Mouse (Mus musculus): ENCODE results near the gene Nol9. TPM values are rescaled to one million over a fixed set of nuclear protein-coding genes. Genes with fewer than 3 reads are reported as not detected.

The Nol9 gene
- polyA plus RNA-seq, 1 experiment from 2014 or later, result 45.2 TPM

GRCm38 (mm10) chr4:152011171-152011760, 27.9 kb upstream of the Nol9 start:
- WGBS, result 79% methylated on average over 8 of the region's 8 CpGs
- no peak for ATAC-seq (ENCODE audit: insufficient number of reproducible peaks, insufficient read depth, low FRiP score, low TSS enrichment, low read depth)

GRCm38 (mm10) chr4:152012109-152012508, 27.0 kb upstream of the Nol9 start:
- Histone ChIP-seq H3K4me3 (replicated peaks) (no peak overlapping the region), H3K4me1 (replicated peaks) (peaks cover 31% of the 10 kb centered on the region), H3K4me2 (no peak overlapping the region; the same call in 1 of the 2 replicates), H3K27me3 (peaks cover 11% of the 10 kb centered on the region; the same call in 1 of the 2 replicates), H3K9ac (replicated peaks) (no peak overlapping the region), H3K27ac (no peak overlapping the region), H3K36me3 (peaks cover 53% of the 10 kb centered on the region), H3K9me3 (no peaks in the 10 kb centered on the region)
- 96% methylated on average over 16 of the region's 16 CpGs for WGBS
- no peak for ATAC-seq (ENCODE audit: insufficient number of reproducible peaks, insufficient read depth, low FRiP score, low TSS enrichment, low read depth)

More at GRCm38 (mm10) chr4:152011171-152011760, 27.9 kb upstream of the Nol9 start:
- Histone ChIP-seq H3K4me3 (replicated peaks) (peak overlapping the region; percentile 85), H3K27me3 (peaks cover 14% of the 10 kb centered on the region; the same call in 1 of the 2 replicates), H3K9ac (replicated peaks) (peak overlapping the region; percentile 75), H3K9me3 (no peaks in the 10 kb centered on the region), H3K36me3 (peaks cover 44% of the 10 kb centered on the region), H3K4me1 (replicated peaks) (peaks cover 31% of the 10 kb centered on the region), H3K4me2 (peak overlapping the region; percentile 100), H3K27ac (no peak overlapping the region)

DNA sequence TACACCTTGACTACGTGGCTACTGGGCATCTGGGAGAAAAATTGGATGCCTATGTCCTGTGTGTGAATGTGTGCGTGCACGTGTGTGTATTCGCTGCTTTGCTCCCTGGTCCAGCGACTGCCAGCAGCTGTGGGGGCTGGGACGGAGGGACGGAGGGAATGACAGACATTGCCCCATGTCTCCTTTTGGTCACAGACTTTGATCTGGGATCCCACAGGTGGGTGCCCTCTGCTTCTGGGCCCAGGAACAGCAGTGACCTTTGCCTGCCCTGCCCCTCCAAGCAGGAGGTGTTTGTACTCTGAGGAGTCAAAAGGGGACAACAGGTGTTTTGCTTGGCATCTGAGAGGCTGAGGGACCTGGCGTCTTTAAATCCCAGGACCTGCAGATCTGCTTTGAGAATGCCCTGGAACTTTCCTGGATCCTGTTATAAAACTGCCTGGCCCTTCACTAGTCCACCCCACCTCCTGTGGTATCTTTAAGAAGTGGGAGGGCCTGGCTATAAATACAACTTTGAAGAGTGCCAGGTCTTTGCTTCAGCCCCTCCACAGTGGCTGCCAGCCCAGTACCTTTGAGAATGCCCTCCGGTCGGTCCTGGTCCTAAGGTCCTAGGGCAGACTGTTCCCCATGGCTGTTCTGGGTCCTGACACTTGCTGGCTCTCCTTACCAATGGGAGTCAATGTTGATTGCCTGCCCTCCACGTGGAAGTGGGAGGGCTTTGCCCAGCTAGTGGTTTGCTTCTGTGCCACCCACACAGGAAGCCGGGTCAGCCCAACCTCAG, 25.9 kb upstream of the Nol9 start:
- peaks cover 11% of the 10 kb centered on the region; the same call in 1 of the 2 replicates for H3K27me3 ChIP-seq
- no peak for ATAC-seq (ENCODE audit: insufficient number of reproducible peaks, insufficient read depth, low FRiP score, low TSS enrichment, low read depth)
- H3K4me2 ChIP-seq, result no peak overlapping the region
- no peak overlapping the region for H3K9ac ChIP-seq (replicated peaks)
- H3K9me3 ChIP-seq, result no peaks in the 10 kb centered on the region
- 83% methylated on average over 12 of the region's 12 CpGs for WGBS
- H3K36me3 ChIP-seq, result peaks cover 63% of the 10 kb centered on the region
- peaks cover 22% of the 10 kb centered on the region for H3K4me1 ChIP-seq (replicated peaks)
- H3K27ac ChIP-seq, result no peak overlapping the region
- H3K4me3 ChIP-seq (replicated peaks), result no peak overlapping the region

GRCm38 (mm10) chr4:152019073-152019472, 20.0 kb upstream of the Nol9 start:
- ATAC-seq (ENCODE audit: insufficient number of reproducible peaks, insufficient read depth, low FRiP score, low TSS enrichment, low read depth), result no peak
- Histone ChIP-seq H3K27me3 (no peaks in the 10 kb centered on the region), H3K36me3 (peaks cover 99% of the 10 kb centered on the region), H3K4me3 (replicated peaks) (no peak overlapping the region), H3K9me3 (no peaks in the 10 kb centered on the region), H3K27ac (no peak overlapping the region), H3K4me1 (replicated peaks) (no peaks in the 10 kb centered on the region), H3K9ac (replicated peaks) (no peak overlapping the region), H3K4me2 (no peak overlapping the region)
- WGBS, result 94% methylated on average over 6 of the region's 6 CpGs

DNA sequence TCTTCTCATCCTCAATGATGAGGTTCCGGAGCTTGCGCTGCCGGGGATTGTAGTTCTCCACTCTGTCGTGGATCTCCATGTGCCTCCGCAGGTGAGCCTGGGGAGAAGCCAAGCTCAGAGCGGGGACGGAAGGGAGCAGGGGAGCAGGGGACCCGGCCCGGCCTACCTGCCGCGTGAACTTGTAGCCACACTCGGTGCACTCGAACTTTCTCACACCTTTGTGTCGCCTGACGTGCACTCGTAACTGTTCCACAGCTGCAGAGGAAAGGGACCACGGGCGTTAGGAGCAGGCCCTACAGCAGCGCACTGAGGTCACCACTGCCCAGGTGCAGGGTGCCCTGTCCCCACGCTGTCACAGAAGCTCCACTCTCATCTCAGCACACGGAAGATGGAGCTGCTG, 19.1 kb upstream of the Nol9 start:
- H3K36me3 ChIP-seq, result peaks cover 99% of the 10 kb centered on the region
- H3K9ac ChIP-seq (replicated peaks), result no peak overlapping the region
- 90% methylated on average over 21 of the region's 21 CpGs for WGBS
- H3K9me3 ChIP-seq, result no peaks in the 10 kb centered on the region
- peaks cover 8% of the 10 kb centered on the region for H3K4me1 ChIP-seq (replicated peaks)
- H3K4me2 ChIP-seq, result no peak overlapping the region
- no peak overlapping the region for H3K27ac ChIP-seq
- no peak for ATAC-seq (ENCODE audit: insufficient number of reproducible peaks, insufficient read depth, low FRiP score, low TSS enrichment, low read depth)
- no peak overlapping the region for H3K4me3 ChIP-seq (replicated peaks)
- H3K27me3 ChIP-seq, result no peaks in the 10 kb centered on the region

DNA sequence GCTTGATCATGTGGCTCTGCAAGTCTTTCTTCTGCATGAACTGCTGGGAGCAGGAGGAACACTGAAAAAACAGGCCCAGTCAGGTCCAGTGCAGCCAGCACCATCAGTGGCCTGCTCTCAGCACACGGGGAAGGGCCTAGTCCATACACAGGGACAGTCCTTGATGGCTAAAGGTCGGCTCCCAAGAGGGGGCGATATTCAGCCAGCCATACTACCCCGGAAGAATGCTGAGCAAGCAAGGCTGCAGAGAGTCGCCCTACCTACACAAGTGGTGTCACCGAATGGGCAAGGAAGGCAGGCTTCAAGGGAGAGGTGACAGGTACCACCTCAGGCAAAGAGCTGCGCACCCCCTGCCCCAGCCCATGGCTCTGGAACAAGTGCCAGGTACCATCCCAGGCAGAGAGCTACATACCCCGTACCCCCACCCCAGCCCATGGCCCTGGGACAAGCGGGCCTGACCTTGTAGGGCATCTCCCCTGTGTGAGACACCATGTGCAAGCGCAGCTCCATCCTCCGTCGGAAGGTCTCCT, 17.5 kb upstream of the Nol9 start:
- H3K36me3 ChIP-seq, result peaks cover 93% of the 10 kb centered on the region
- H3K9me3 ChIP-seq, result no peaks in the 10 kb centered on the region
- no peaks in the 10 kb centered on the region for H3K27me3 ChIP-seq
- no peak overlapping the region for H3K4me2 ChIP-seq
- no peak for ATAC-seq (ENCODE audit: insufficient number of reproducible peaks, insufficient read depth, low FRiP score, low TSS enrichment, low read depth)
- H3K9ac ChIP-seq (replicated peaks), result no peak overlapping the region
- H3K4me3 ChIP-seq (replicated peaks), result no peak overlapping the region
- WGBS, result 83% methylated on average over 12 of the region's 12 CpGs
- H3K4me1 ChIP-seq (replicated peaks), result peaks cover 25% of the 10 kb centered on the region
- H3K27ac ChIP-seq, result no peak overlapping the region

GRCm38 (mm10) chr4:152022506-152022905, 16.6 kb upstream of the Nol9 start:
- WGBS, result 87% methylated on average over 8 of the region's 8 CpGs
- Histone ChIP-seq H3K4me1 (replicated peaks) (peaks cover 28% of the 10 kb centered on the region), H3K4me2 (no peak overlapping the region), H3K27ac (no peak overlapping the region), H3K9me3 (no peaks in the 10 kb centered on the region), H3K9ac (replicated peaks) (no peak overlapping the region), H3K27me3 (no peaks in the 10 kb centered on the region), H3K36me3 (peaks cover 84% of the 10 kb centered on the region), H3K4me3 (replicated peaks) (no peak overlapping the region)
- no peak for ATAC-seq (ENCODE audit: insufficient number of reproducible peaks, insufficient read depth, low FRiP score, low TSS enrichment, low read depth)

GRCm38 (mm10) chr4:152024525-152024924, 14.6 kb upstream of the Nol9 start:
- Histone ChIP-seq H3K4me2 (peak overlapping the region; percentile 97; the same call in 1 of the 2 replicates), H3K36me3 (peaks cover 65% of the 10 kb centered on the region), H3K9ac (replicated peaks) (0 out of 2 replicates have a peak overlapping the region, but pooled peaks have one; percentile 23), H3K4me3 (replicated peaks) (no peak overlapping the region), H3K27ac (no peak overlapping the region), H3K4me1 (replicated peaks) (peaks cover 39% of the 10 kb centered on the region), H3K9me3 (no peaks in the 10 kb centered on the region), H3K27me3 (no peaks in the 10 kb centered on the region)
- ATAC-seq (ENCODE audit: insufficient number of reproducible peaks, insufficient read depth, low FRiP score, low TSS enrichment, low read depth), result no peak
- WGBS, result 91% methylated on average over 11 of the region's 11 CpGs

- Histone ChIP-seq H3K4me1 (replicated peaks) (peaks cover 39% of the 10 kb centered on the region), H3K27me3 (no peaks in the 10 kb centered on the region), H3K36me3 (peaks cover 41% of the 10 kb centered on the region), H3K4me2 (peak overlapping the region; percentile 97), H3K4me3 (replicated peaks) (peak overlapping the region; percentile 80), H3K9ac (replicated peaks) (peak overlapping the region; percentile 74), H3K27ac (peak overlapping the region; percentile 71), H3K9me3 (no peaks in the 10 kb centered on the region)
- WGBS, result 3% methylated on average over 41 of the region's 41 CpGs
- ATAC-seq (ENCODE audit: insufficient number of reproducible peaks, insufficient read depth, low FRiP score, low TSS enrichment, low read depth), result peak; percentile 62
Observed at GRCm38 (mm10) chr4:152026751-152027508, 12.2 kb upstream of the Nol9 start.

- ATAC-seq (ENCODE audit: insufficient number of reproducible peaks, insufficient read depth, low FRiP score, low TSS enrichment, low read depth), result peak; percentile 92
- peaks cover 3% of the 10 kb centered on the region; the same call in 1 of the 2 replicates for H3K27me3 ChIP-seq
- peak within 1 kb of the TSS; percentile 74 for H3K9ac ChIP-seq (replicated peaks)
- peak within 1 kb of the TSS; percentile 80 for H3K4me3 ChIP-seq (replicated peaks)
- 0% methylated on average over 35 of the region's 35 CpGs for WGBS
- peak within 1 kb of the TSS; percentile 71 for H3K27ac ChIP-seq
- no peaks in the 10 kb centered on the region for H3K9me3 ChIP-seq
- H3K4me1 ChIP-seq (replicated peaks), result peaks cover 39% of the 10 kb centered on the region
- H3K36me3 ChIP-seq, result peaks cover 35% of the 10 kb centered on the region
- peak within 1 kb of the TSS; percentile 97 for H3K4me2 ChIP-seq
Observed at GRCm38 (mm10) chr4:152027524-152027923, 11.6 kb upstream of the Nol9 start, which contains the start of gene Zbtb48. Zbtb48 (minus strand) TSS chr4:152027671.

GRCm38 (mm10) chr4:152028456-152028855, 10.7 kb upstream of the Nol9 start:
- H3K4me1 ChIP-seq (replicated peaks), result peaks cover 39% of the 10 kb centered on the region
- WGBS, result 60% methylated on average over 15 of the region's 15 CpGs
- no peaks in the 10 kb centered on the region for H3K9me3 ChIP-seq
- peak overlapping the region; percentile 97 for H3K4me2 ChIP-seq
- no peak overlapping the region for H3K27ac ChIP-seq
- peaks cover 7% of the 10 kb centered on the region; the same call in 1 of the 2 replicates for H3K27me3 ChIP-seq
- peak overlapping the region; percentile 52 for H3K9ac ChIP-seq (replicated peaks)
- no peak for ATAC-seq (ENCODE audit: insufficient number of reproducible peaks, insufficient read depth, low FRiP score, low TSS enrichment, low read depth)
- peak overlapping the region; percentile 80 for H3K4me3 ChIP-seq (replicated peaks)
- H3K36me3 ChIP-seq, result peaks cover 26% of the 10 kb centered on the region
